Mouse (Mus musculus): ENCODE results near the gene Prmt8. TPM values are rescaled to one million over a fixed set of nuclear protein-coding genes. Genes with fewer than 3 reads are reported as not detected.

The Prmt8 gene
- total RNA-seq, 2 experiments from 2014 or later: not detected

DNA sequence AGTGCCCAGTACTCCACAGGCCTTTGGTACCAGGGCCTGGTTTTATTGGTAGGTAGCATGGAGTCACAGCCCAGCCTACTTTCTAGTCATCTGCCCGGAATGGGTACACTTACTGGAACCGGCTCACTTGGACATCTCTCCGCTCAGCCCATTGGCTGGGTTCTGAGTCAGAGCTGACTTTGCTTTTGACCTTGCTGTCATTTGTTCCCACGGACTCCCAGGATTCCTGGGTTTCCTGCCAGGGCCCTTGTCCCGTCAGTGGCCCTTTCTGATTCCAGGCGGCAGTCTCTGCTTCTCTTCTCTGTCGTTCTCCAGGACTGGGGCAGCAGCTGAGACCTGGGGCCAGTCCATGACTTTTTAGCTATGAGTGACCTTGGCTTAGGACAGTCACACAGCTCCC, 97.2 kb downstream of the Prmt8 start:
- intact Hi-C loops (cut with DNase I): no loop called here
- no peak for DNase-seq (ENCODE audit: low spot score)

GRCm38 (mm10) chr6:127670031-127670430, 99.2 kb downstream of the Prmt8 start:
- DNase-seq (ENCODE audit: low spot score): no peak
- intact Hi-C loops (cut with DNase I): no loop called here

- DNase-seq (ENCODE audit: low spot score): no peak
- intact Hi-C loops (cut with DNase I): no loop called here
Measured at GRCm38 (mm10) chr6:127669313-127669712, 100.0 kb downstream of the Prmt8 start.

- no peak for DNase-seq (ENCODE audit: low spot score)
- intact Hi-C loops (cut with DNase I): no loop called here
Measured at GRCm38 (mm10) chr6:127663263-127663662, 106.0 kb downstream of the Prmt8 start.

DNA sequence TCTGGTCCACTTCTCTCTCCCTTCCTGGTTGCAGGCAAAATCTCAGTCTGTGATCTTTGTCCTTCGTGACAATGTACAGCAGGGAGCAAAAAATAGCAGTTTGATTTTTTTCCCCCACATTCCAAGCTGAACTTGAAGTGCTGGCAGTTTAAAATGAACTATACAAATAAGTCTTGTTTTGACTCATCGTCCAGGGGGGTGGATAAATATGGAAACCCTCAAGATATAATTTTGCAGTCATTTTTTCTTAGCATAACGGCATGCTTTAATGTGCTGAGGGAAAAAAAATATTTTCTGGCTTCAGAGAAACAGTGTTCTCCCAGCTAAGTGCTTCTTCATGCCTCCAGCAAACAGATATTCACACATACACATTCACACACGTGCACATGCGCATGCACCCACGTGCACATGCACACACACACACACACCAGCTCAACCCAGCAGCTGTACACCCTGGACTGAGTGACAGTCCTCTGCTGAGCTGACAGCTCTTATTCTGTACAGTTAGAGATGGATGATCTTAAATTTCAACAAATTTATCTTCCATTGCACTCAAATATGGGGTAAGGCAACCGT, 107.5 kb downstream of the Prmt8 start:
- no peak for DNase-seq (ENCODE audit: low spot score)
- intact Hi-C loops (cut with DNase I): no loop called here

DNA sequence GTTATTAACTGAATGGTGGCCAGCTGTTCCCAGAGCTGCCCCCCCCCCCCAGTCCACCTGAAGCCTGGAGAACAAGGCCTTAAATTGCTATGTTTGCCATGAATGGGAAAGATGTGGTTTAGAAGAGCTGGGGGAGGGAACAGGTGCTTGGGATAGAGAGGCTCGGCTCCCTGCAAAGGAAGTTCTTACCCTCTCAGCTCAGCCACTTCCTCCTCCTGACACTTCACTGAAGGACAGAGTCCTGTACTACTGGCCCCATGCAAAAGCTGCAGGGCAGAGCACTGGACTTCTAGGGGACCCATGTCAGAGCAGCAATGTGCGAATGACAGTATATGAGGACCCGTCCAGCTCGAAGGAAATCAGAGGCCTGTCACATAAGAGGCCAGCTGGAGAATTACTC, 109.3 kb downstream of the Prmt8 start:
- intact Hi-C loops (cut with DNase I): no loop called here
- no peak for DNase-seq (ENCODE audit: low spot score)

- DNase-seq (ENCODE audit: low spot score): no peak
- intact Hi-C loops (cut with DNase I): no loop called here
Measured at GRCm38 (mm10) chr6:127659472-127659871, 109.8 kb downstream of the Prmt8 start.

DNA sequence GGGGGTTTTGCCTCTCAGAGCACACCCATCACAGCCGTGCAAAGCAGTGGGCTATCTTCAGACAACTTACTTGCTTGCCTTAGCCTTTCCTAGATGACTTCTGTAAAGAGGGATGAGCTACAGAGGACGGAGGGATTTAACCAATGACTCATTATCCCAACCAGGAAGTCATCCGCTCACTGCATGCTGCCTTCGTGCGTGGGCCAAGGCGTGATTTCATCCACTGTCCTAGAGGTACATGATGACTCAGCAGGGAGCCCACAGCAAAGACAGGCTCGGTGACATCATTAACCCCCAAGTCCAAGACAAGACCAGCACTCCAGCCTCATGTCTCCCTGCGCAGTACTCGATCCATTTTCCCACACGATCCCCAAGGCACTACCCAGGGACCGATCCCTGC, 112.1 kb downstream of the Prmt8 start:
- DNase-seq (ENCODE audit: low spot score): no peak
- intact Hi-C loops (cut with DNase I): no loop called here

- intact Hi-C loops (cut with DNase I): no loop called here
- no peak for DNase-seq (ENCODE audit: low spot score)
Measured at GRCm38 (mm10) chr6:127655988-127656387, 113.3 kb downstream of the Prmt8 start.

- intact Hi-C loops (cut with DNase I): no loop called here
- no peak for DNase-seq (ENCODE audit: low spot score)
Measured at GRCm38 (mm10) chr6:127641077-127641801, 128.0 kb downstream of the Prmt8 start.

Small RNA genes within 50 kb of the gene (microRNA-seq; reads per million reads assigned to microRNA genes)
- gene Mir7233: not detected

Other genes starting within 250 kb of the Prmt8 start
- gene Cracr2a, start 208.1 kb downstream of the Prmt8 start, total RNA-seq (2021): 1 to 10 TPM; 1.5 to 1.6 TPM
- 1 to 10 TPM; 1.1 to 2.3 TPM for gene Tspan11, start 118.1 kb upstream of the Prmt8 start, total RNA-seq (2021)

Data from heart, postnatal 25 days (tissue).